Mouse (Mus musculus) CH12.LX (cell line): ENCODE measurements around the gene Kcnh4.
A peak's percentile ranks its signal among the peaks of the same experiment; 100 is the strongest.

ENCODE experiments used
- BHLHE40 ChIP-seq: IDR thresholded peaks from 2 replicates; pipeline ENCODE4 v1.6.1; 2011; ENCODE audit warnings: mild to moderate bottlenecking, low read depth, low read length, improper control_type of control experiment
- CHD2 ChIP-seq: IDR thresholded peaks from 2 replicates; pipeline ENCODE4 v1.6.1; 2011; ENCODE audit warnings: low read length, improper control_type of control experiment
- CTCF ChIP-seq, 2 experiments: IDR thresholded peaks in 1 of 2; conservative IDR thresholded peaks in 1 of 2; 2 replicates each; pipeline ENCODE4 v1.5.1; 2011 to 2012; ENCODE audit warnings: low read depth in 2 of 2, low read length in 2 of 2, improper control_type of control experiment in 1 of 2, inconsistent platforms in 1 of 2, mild to moderate bottlenecking in 1 of 2, moderate library complexity in 1 of 2
- E2F4 ChIP-seq: IDR thresholded peaks from 2 replicates; pipeline ENCODE4 v1.6.1; 2011; ENCODE audit warnings: low read depth, low read length, improper control_type of control experiment; ENCODE audit not compliant: insufficient replicate concordance
- ELF1 ChIP-seq: IDR thresholded peaks from 2 replicates; pipeline ENCODE4 v1.6.1; 2014; ENCODE audit warnings: low read depth, mild to moderate bottlenecking, inconsistent platforms, low read length, improper control_type of control experiment
- HCFC1 ChIP-seq: IDR thresholded peaks from 2 replicates; pipeline ENCODE4 v1.6.1; 2012; ENCODE audit warnings: low read depth, mild to moderate bottlenecking, inconsistent platforms, low read length, improper control_type of control experiment
- POLR2A ChIP-seq: IDR thresholded peaks from 2 replicates; pipeline ENCODE4 v1.6.1; 2011; ENCODE audit warnings: low read depth, mild to moderate bottlenecking, improper control_type of control experiment, low read length
- POLR2AphosphoS2 ChIP-seq: IDR thresholded peaks from 2 replicates; pipeline ENCODE4 v1.6.1; 2011; ENCODE audit warnings: low read depth, low read length, improper control_type of control experiment
- RAD21 ChIP-seq: IDR thresholded peaks from 2 replicates; pipeline ENCODE4 v1.6.1; 2011; ENCODE audit warnings: low read depth, mild to moderate bottlenecking, low read length, improper control_type of control experiment, moderate library complexity
- TBP ChIP-seq: conservative IDR thresholded peaks from 2 replicates; pipeline ENCODE4 v1.6.1; 2011; ENCODE audit warnings: low read depth, low read length, improper control_type of control experiment
- ZKSCAN1 ChIP-seq: IDR thresholded peaks from 2 replicates; pipeline ENCODE4 v1.6.1; 2012; ENCODE audit warnings: low read depth, inconsistent platforms, low read length, improper control_type of control experiment, borderline replicate concordance
- ZNF384 ChIP-seq: IDR thresholded peaks from 2 replicates; pipeline ENCODE4 v1.6.1; 2012; ENCODE audit warnings: low read depth, low read length, improper control_type of control experiment, inconsistent platforms

GRCm38 (mm10) chr11:100702906-100703305 is 56.8 kb downstream of the Kcnh4 start:
- TF ChIP-seq CTCF (conservative IDR thresholded peaks at IDR 0.05 in 1 of 2, IDR thresholded peaks at IDR 0.05 in 1 of 2; ENCODE audit: low read depth in 2 of 2, low read length in 2 of 2) = no peak
- no peak for TF ChIP-seq RAD21
- no peak; the same call in 1 of the 2 replicates for TF ChIP-seq CHD2
- no peak for TF ChIP-seq HCFC1
- no peak for TF ChIP-seq POLR2AphosphoS2
- no peak for TF ChIP-seq TBP
- no peak for TF ChIP-seq E2F4
- 0 out of 2 replicates have a peak, but pooled peaks have one; percentile 5 for TF ChIP-seq ELF1
- no peak for TF ChIP-seq ZNF384
- TF ChIP-seq POLR2A = no peak
- no peak for TF ChIP-seq BHLHE40
- no peak for TF ChIP-seq ZKSCAN1
